Mouse (Mus musculus): Measurements from ENCODE around the gene Dnajc13.

DNA sequence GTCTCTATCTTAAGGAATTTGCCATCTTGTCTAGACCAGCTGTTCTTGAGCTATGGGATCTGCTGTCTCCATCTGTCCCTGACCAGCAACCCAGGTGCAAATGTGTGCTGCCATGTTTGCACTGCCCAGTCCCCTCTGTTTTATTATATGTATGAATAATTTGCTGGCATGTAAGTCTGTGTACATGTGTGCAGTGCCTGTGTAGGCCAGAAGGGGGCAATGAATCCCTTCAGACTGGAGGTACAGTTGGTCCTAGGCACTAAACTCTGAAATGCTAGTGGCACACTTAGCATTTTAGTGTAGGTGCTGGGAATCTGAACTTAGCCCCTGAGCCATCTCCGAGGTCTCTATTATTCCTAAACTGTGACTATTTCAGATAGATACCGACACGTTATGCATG, 58.9 kb downstream of the Dnajc13 start:
- TF ChIP-seq EP300 (IDR thresholded peaks at IDR 0.05) (no peak), CTCF (IDR thresholded peaks at IDR 0.05) (peak; percentile 78)

Data from lung, postnatal 0 days (tissue).